Mouse (Mus musculus): Measurements from ENCODE around the gene Panx2.
A peak's percentile ranks its signal among the peaks of the same experiment; 100 is the strongest.

The Panx2 gene

GRCm38 (mm10) chr15:89075478-89076147 lies 16.1 kb downstream of the Panx2 start:
- peak; percentile 74 for DNase-seq (ENCODE audit: low read depth)

GRCm38 (mm10) chr15:89076156-89076731 lies 16.7 kb downstream of the Panx2 start:
- DNase-seq (ENCODE audit: low read depth), result no peak

DNA sequence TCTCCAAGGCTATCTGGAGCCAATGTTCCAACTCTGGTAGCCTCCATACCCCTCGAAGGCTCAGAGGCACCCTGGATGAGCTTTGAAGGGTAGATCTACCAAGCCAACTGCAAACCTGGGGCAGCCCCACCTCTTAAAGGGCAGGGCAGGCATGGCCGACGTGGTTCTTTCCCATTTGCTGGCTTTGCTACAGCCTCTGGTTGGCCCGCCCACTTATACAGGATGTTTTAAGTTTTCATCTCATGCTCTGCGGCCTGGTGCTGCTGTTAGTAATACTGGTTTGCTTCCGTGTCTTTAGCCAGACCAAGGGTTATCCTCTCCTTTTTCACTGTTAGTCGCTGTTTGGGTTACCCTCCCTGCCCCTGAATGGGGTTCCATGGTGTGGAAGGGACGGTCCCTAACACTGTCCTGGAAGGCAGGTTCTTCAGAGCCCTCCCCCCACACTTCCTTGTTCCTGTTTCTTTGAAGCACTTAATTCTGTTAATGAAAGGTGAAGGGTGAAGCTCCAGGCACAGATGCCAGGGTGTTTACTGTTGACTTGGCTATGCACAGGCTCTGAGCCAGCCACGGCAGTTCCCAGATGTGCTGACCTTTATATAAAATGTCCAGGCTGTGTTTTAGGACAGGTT lies 18.8 kb downstream of the Panx2 start:
- DNase-seq (ENCODE audit: low read depth), result peak; percentile 55

DNA sequence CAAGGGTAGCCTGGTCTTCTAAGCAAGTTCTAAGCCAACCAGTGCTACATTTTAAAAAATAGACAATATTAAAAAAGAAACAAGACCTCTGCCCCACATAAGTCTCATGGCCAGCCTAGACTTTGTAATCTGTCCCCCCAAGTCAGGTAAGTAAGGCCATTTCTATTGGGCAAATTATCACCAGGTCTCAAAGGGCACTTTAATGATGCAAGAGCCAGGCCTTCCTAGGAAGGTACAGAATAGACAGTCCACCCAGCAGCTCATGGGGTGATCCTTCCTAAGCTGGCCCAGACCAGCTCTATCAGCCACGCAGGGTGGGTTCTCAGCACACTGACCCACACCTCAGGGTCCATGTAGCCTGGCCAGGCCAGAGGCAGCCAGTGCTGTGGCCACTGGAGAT lies 24.4 kb downstream of the Panx2 start:
- no peak for DNase-seq (ENCODE audit: low read depth)

DNA sequence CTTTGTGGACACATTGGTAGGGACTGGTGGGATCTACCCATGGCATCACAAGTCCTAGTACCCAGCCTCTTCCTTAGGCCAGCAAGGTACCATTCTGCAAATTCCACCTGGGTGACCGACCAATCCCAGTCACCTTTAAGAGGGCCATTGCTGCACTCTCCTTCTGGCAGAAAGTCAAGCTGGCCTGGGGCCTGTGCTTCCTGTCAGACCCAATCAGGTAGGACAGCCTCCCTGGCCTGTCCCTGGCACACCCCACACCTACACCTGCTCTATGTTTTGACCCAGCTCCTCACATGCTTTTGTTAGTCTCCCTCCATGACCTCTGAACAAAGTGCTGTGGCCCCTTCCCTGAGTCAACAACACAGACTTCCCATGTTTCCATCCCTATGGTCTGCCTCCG lies 25.3 kb downstream of the Panx2 start:
- DNase-seq (ENCODE audit: low read depth), result no peak

- DNase-seq (ENCODE audit: low read depth), result peak; percentile 80
Observed at GRCm38 (mm10) chr15:89088607-89089247, 29.2 kb downstream of the Panx2 start, which contains the start of gene Selenoo. TSS of gene Selenoo (plus strand) at chr15:89089084.

DNA sequence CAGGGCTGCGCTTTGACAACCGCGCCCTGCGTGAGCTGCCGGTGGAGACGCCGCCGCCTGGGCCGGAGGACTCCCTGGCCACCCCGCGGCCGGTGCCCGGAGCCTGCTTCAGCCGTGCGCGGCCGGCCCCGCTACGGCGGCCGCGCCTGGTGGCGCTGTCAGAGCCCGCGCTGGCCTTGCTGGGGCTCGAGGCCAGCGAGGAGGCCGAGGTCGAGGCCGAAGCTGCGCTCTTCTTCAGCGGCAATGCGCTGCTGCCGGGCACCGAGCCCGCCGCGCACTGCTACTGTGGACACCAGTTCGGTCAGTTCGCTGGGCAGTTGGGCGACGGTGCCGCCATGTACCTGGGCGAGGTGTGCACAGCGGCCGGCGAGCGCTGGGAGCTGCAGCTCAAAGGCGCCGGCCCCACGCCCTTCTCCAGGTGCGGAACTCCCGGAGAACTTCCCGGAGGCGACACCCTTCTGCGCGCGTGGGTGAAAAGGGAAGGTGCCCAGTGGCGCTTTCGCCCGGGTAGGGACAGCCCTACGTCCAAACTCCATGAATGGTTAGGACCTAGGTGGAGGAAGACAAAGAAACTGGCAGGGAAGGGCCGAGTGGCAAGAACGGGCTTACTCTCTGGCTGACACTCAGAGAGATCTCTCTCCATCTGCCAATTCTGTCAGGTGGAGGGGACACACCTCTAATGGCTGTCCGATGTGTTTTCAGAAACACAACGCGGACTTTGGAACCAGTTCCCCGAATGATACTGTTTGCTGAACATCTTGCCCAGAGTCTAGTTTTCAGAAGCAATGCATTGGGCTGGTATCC lies 29.9 kb downstream of the Panx2 start:
- DNase-seq (ENCODE audit: low read depth), result no peak

DNA sequence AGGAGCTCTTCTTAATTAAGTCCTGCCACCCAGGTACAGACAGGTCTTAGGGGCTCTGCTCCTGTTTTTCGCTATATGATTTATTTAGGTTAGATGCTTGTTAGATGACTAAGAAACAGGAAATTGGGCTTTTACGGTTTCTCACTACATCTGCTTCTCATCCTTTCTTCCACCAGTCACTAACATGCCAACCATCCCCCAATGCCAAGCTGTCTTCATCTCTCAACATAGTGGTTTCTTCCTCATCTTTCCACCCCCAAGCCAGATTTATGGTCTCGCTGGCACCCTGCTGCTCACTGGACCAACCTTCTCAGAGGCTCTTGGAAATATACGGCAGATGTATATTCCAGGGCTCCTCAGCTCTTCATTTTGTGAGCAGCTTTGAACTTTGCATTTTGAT lies 31.1 kb downstream of the Panx2 start:
- DNase-seq (ENCODE audit: low read depth), result no peak

DNA sequence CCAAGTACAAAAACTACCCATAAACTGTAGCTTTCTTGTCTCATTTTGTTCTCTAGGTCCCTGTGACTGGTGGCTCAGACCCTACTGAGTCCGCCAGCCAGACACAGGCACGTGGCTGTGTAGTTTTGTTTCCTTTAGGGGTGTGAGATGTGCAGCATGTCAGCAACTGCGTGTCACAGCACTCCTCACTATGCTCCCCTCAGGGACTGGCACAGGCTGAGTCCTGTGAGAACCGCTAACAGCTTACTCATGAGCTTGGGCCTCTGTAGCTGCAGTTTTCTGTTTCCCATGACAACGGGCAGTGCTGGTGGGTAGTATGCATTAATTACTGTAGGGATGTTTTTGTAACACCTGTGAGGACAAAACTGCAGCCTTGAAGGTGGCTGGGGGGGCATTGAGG lies 32.6 kb downstream of the Panx2 start:
- DNase-seq (ENCODE audit: low read depth), result no peak

- DNase-seq (ENCODE audit: low read depth), result no peak
Observed at GRCm38 (mm10) chr15:89097450-89097849, 37.9 kb downstream of the Panx2 start.

DNA sequence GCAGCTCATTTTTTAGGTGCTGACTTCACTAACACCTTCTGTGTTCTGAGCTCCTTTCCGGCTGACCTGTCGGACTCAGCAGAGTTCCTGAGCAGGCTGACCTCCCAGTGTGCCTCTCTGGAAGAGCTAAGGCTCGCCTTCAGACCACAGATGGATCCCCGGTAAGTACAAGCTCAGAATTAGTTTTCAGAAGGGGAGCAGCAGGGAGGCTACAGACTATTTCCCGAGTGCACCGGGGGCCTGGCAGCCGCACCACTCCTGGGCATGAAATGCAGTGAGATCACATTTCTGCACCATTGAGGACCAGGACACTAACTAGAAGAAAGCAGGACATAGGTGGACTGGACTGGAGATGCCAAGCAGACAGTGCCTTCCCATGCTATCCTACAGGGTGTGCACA lies 39.1 kb downstream of the Panx2 start:
- no peak for DNase-seq (ENCODE audit: low read depth)

- no peak for DNase-seq (ENCODE audit: low read depth)
Observed at GRCm38 (mm10) chr15:89100823-89101222, 41.3 kb downstream of the Panx2 start.

DNA sequence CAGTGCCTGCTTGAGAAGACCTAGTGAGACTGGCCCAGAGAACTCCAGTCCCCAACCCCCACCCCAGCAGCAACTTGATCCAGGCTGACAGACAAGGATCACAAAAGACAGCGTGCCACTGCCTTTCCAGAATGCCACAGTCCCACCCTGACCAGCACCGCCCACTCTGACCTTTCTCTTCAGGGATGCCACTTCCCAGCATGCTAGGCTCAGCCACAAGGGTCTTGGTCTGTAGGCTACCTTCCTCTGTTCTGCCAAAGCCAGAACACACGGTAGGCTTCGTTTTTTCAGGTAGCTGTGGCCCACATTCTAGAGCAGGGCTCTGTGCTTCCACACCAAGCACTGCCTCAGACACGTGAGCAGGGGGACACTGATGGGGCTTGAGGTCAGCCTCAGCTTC lies 43.1 kb downstream of the Panx2 start:
- no peak for DNase-seq (ENCODE audit: low read depth)

DNA sequence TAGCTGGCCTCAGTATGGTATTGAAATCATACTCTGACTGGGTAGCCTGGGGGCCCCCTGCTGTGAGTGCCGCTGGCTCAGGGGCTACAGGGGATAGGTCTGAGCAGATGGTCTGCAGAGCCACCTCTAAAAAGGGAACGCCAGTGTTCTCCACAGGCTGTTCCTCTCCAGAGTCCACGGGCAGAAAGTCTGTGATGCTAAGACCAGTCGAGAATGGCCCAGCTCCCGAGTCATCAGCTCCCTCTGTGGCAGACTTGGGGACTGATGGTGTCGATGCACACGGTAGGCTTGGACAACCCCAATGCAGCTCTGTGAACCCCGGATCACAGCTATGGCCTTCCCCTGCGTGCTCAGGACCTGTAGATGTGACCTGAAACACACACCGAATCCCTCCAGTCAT lies 44.4 kb downstream of the Panx2 start:
- no peak for DNase-seq (ENCODE audit: low read depth)

DNA sequence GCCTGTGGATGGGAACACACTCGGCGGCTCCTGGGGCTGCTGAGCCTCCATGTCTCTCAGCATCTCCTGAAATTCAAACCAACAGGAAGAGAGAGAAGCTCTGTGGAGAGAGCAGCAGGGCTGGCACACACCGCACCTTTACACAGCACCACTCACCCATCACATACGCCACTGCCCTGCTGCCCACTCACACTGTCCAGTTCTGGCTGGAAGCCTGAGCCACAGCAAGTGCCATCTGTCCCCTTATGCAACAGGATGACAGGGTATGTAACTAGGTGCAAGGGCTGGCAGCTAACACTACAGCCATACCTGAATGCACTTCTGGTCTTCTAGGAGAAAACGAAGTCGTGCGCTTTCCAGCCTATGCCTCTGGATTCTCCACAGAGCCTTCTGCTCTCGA lies 44.9 kb downstream of the Panx2 start:
- DNase-seq (ENCODE audit: low read depth), result no peak

DNA sequence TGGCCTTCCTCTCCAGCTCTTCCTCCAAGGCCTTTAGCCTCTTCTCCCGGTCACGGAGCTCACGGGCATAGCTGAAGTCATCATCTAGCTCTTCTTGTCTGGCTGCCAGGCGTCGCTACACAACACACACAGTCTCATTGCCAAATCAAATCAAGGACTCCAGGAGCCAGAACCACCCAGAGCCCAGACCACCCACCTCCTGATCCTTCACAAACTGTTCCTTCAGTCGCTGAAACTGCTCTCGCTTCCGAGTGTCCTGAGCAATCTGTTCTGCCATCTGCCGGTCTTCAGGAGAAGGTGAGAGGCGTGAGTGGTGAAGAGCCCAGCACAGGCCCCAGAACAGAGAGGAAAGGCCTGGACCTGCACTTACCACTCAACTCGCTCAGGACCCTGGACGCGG lies 46.5 kb downstream of the Panx2 start:
- DNase-seq (ENCODE audit: low read depth), result no peak

DNA sequence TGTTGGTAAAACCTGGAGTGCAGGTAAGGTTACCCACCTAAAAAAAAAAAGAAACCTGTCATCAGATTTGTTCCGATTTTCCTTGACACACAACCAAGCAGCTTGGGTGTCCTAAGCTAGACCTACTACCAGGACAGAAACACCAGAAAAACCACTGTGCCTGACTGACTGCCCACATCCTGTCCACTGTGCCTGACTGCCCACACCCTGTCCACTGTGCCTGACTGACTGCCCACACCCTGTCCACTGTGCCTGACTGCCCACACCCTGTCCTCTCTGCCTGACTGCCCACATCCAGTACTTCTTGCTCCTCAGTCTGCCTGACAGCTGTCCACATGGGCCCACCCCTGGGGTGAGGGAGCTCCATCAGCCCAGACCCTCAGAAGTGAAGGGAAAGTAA lies 47.4 kb downstream of the Panx2 start:
- no peak for DNase-seq (ENCODE audit: low read depth)

GRCm38 (mm10) chr15:89110147-89110546 lies 50.6 kb downstream of the Panx2 start:
- no peak for DNase-seq (ENCODE audit: low read depth)

DNA sequence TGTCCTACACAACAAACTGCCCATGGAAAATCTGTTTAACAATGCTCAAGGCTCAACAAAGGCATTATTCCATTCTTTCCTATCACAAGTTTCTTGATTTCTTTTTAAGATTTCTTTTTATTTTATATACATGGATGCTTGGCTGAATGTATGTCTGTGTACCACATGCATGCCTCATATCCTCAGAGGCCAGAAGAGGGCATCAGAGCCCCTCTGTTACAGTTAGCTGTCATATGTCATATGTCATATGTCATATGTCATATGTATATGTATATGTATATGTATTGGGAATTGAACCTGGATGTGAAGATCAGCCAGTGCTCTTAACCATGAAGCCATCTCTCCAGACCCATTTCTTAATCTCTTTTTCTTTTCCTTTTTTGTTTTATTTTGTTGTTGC lies 58.5 kb downstream of the Panx2 start:
- DNase-seq (ENCODE audit: low read depth), result no peak

DNA sequence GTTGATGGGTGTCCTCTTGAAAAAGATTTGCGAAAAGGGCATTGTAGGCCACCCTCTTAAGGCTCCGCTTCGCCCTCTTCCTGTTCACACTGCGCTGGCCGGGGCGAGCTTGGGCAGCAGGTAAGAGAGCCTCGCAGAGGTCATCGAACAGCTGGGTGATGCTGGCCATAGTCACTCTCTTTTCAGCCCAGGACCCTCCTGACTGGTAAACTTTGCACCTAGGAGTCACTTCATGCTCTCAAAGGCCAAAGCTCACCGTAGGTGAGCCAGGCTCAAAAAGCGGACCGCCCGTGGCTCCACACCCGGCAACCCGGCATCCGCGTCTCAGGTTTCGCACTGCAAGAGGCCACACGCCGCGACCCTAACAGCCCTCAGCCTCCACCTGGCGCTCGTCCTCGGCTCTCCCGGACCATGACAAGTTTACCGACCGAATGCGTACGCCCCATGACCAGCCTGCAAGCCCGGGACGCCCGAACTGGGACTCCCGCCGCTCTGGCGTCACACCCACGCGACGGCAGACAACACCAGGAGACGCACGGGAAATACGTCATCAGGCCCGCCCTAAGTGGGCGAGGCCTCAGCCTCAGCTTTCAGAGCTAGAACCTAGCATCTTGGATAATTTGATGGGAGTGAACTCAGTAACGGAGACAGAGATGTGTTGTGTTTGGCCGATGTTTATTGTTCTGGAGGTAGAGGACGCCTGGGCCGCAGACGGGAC lies 63.3 kb downstream of the Panx2 start, which contains the start of gene Tubgcp6:
Tubgcp6 (minus strand) TSS at position 464 of the 718 bp plus-strand sequence.
- DNase-seq (ENCODE audit: low read depth), result peak; percentile 93
